Mouse (Mus musculus): ENCODE data around the gene Gm11168. TPM values are rescaled to one million over a fixed set of nuclear protein-coding genes. Genes with fewer than 3 reads are reported as not detected.

Gene Gm11168
- 1.1 and 2.7 TPM in 2 replicates for total RNA-seq (2023)

DNA sequence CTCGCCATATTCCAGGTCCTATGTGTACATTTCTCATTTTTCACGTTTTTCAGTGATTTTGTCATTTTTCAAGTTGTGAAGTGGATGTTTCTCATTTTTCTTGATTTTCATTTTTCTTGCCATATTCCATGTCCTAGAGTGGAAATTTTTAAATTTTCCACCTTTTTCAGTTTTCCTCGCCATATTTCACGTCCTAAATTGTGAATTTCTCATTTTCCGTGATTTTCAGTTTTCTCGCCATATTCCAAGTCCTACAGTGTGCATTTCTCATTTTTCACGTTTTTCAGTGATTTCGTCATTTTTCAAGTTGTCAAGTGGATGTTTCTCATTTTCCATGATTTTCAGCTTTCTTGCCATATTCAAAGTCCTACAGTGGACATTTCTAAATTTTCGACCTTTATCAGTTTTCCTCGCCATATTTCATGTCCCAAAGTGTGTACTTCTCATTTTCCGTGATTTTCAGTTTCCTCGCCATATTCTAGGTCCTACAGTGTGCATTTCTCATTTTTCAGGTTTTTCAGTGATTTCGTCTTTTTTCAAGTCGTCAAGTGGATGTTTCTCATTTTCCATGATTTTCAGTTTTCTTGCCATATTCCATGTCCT lies at the start of gene Gm11168:
Gene Gm11168 (plus strand): TSS at position 553 of the 603 bp plus-strand sequence.

DNA sequence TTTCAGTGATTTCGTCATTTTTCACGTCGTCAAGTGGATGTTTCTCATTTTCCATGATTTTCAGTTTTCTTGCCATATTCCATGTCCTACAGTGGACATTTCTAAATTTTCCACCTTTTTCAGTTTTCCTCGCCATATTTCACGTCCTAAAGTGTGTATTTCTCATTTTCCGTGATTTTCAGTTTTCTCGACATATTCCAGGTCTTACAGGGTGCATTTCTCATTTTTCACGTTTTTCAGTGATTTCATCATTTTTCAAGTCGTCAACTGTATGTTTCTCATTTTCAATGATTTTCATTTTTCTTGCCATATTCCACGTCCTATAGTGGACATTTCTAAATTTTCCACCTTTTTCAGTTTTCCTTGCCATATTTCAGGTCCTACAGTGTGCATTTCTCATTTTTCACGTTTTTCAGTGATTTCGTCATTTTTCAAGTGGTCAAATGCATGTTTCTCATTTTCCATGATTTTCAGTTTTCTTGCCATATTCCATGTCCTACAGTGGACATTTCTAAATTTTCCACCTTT lies 2.6 kb upstream of the Gm11168 start, which contains the start of gene Gm10722:
Gene Gm10722 (plus strand): TSS at position 478 of the 528 bp plus-strand sequence.

DNA sequence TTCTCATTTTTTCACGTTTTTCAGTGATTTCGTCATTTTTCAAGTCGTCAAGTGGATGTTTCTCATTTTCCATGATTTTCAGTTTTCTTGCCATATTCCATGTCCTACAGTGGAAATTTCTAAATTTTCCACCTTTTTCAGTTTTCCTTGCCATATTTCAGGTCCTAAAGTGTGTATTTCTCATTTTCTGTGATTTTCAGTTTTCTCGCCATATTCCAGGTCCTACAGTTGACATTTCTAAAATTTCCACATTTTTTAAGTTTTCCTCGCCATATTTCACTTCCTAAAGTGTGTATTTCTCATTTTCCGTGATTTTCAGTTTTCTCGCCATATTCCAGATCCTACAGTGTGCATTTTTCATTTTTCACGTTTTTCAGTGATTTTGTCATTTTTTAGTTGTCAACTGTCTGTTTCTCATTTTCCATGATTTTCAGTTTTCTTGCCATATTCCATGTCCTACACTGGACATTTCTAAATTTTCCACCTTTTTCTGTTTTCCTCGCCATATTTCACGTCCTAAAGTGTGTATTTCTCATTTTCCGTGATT lies 9.7 kb downstream of the Gm11168 start, which contains the start of gene Gm10721:
Gene Gm10721 (plus strand): TSS at position 408 of the 547 bp plus-strand sequence.

DNA sequence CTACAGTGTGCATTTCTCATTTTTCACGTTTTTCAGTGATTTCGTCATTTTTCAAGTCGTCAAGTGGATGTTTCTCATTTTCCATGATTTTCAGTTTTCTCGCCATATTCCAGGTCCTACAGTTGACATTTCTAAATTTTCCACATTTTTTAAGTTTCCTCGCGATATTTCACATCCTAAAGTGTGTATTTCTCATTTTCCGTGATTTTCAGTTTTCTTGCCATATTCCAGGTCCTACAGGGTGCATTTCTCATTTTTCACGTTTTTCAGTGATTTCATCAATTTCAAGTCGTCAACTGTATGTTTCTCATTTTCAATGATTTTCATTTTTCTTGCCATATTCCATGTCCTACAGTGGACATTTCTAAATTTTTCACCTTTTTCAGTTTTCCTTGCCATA lies 12.2 kb downstream of the Gm11168 start, which contains the start of gene Gm10720:
Gene Gm10720 (plus strand): TSS at position 301 of the 400 bp plus-strand sequence.

DNA sequence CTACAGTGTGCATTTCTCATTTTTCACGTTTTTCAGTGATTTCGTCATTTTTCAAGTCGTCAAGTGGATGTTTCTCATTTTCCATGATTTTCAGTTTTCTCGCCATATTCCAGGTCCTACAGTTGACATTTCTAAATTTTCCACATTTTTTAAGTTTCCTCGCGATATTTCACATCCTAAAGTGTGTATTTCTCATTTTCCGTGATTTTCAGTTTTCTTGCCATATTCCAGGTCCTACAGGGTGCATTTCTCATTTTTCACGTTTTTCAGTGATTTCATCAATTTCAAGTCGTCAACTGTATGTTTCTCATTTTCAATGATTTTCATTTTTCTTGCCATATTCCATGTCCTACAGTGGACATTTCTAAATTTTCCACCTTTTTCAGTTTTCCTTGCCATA lies 14.0 kb downstream of the Gm11168 start, which contains the start of gene Gm10719:
Gene Gm10719 (plus strand): TSS at position 301 of the 400 bp plus-strand sequence.

DNA sequence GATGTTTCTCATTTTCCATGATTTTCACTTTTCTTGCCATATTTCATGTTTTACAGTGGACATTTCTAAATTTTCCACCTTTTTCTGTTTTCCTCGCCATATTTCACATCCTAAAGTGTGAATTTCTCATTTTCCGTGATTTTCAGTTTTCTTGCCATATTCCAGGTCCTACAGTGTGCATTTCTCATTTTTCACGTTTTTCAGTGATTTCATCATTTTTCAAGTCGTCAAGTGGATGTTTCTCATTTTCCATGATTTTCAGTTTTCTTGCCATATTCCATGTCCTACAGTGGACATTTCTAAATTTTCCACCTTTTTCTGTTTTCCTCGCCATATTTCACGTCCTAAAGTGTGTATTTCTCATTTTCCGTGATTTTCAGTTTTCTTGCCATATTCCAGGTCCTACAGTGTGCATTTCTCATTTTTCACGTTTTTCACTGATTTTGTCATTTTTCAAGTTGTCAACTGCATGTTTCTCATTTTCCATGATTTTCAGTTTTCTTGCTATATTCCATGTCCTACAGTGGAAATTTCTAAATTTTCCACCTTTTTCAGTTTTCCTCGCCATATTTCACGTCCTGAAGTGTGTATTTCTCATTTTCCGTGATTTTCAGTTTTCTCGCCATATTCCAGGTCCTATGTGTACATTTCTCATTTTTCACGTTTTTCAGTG lies 20.3 kb downstream of the Gm11168 start, which contains the start of gene Gm10718:
Gene Gm10718 (plus strand): TSS at position 236 of the 673 bp plus-strand sequence.

DNA sequence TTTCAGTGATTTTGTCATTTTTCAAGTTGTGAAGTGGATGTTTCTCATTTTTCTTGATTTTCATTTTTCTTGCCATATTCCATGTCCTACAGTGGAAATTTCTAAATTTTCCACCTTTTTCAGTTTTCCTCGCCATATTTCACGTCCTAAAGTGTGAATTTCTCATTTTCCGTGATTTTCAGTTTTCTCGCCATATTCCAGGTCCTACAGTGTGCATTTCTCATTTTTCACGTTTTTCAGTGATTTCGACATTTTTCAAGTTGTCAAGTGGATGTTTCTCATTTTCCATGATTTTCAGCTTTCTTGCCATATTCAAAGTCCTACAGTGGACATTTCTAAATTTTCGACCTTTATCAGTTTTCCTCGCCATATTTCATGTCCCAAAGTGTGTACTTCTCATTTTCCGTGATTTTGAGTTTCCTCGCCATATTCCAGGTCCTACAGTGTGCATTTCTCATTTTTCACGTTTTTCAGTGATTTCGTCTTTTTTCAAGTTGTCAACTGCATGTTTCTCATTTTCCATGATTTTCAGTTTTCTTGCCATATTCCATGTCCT lies 21.8 kb downstream of the Gm11168 start, which contains the start of gene Gm10717:
Gene Gm10717 (plus strand): TSS at position 506 of the 556 bp plus-strand sequence.

DNA sequence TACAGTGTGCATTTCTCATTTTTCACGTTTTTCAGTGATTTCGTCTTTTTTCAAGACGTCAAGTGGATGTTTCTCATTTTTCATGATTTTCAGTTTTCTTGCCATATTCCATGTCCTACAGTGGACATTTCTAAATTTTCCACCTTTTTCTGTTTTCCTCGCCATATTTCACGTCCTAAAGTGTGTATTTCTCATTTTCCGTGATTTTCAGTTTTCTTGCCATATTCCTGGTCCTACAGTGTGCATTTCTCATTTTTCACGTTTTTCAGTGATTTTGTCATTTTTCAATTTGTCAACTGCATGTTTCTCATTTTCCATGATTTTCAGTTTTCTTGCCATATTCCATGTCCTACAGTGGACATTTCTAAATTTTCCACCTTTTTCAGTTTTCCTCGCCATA lies 31.2 kb downstream of the Gm11168 start, which contains the start of gene Gm17535:
Gene Gm17535 (plus strand): TSS at position 301 of the 400 bp plus-strand sequence.

DNA sequence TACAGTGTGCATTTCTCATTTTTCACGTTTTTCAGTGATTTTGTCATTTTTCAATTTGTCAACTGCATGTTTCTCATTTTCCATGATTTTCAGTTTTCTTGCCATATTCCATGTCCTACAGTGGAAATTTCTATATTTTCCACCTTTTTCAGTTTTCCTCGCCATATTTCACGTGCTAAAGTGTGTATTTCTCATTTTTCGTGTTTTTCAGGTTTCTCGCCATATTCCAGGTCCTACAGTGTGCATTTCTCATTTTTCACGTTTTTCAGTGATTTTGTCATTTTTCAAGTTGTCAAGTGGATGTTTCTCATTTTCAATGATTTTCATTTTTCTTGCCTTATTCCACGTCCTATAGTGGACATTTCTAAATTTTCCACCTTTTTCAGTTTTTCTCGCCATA lies 33.4 kb downstream of the Gm11168 start, which contains the start of gene Gm10715:
Gene Gm10715 (plus strand): TSS at position 301 of the 400 bp plus-strand sequence.

Other genes with a start within 250 kb of the Gm11168 start
- gene Gm10722, start 2.4 kb upstream of the Gm11168 start, total RNA-seq (2023): not detected in 2 replicates
- 0.75 and 4.1 TPM in 2 replicates for gene Gm10721, start 9.8 kb downstream of the Gm11168 start, total RNA-seq (2023)
- gene Gm10720, start 12.3 kb downstream of the Gm11168 start, total RNA-seq (2023): not detected in 2 replicates
- gene Gm10719, start 14.1 kb downstream of the Gm11168 start, total RNA-seq (2023): 3.8 and 5.6 TPM in 2 replicates
- 7.6 and 13.4 TPM in 2 replicates for gene Gm10718, start 20.2 kb downstream of the Gm11168 start, total RNA-seq (2023)
- gene Gm10717, start 22.1 kb downstream of the Gm11168 start, total RNA-seq (2023): 1.3 and 2.9 TPM in 2 replicates
- not detected in 2 replicates for gene Gm17535, start 31.3 kb downstream of the Gm11168 start, total RNA-seq (2023)
- gene Gm10715, start 33.5 kb downstream of the Gm11168 start, total RNA-seq (2023): not detected in 2 replicates